Mouse (Mus musculus) olfactory bulb, adult 2 months (tissue): ENCODE results near the gene Nyx. TPM values are rescaled to one million over a fixed set of nuclear protein-coding genes. Genes with fewer than 3 reads are reported as not detected.

Source experiments
- H3K27ac ChIP-seq: fragments of 200-500 bp; 2 replicates; pipeline ENCODE4 v1.5.1; 2012; ENCODE audit warnings: low read depth, low read length; ENCODE audit not compliant: insufficient read depth
- H3K4me1 ChIP-seq: fragments of 200-500 bp; 2 replicates; pipeline ENCODE4 v1.6.1; 2012; ENCODE audit warnings: low read length; ENCODE audit not compliant: control insufficient read depth, insufficient read depth
- H3K4me3 ChIP-seq: fragments of 200-500 bp; 2 replicates; pipeline ENCODE4 v1.5.1; 2012; ENCODE audit warnings: mild to moderate bottlenecking, low read depth, low read length, moderate library complexity; ENCODE audit not compliant: insufficient read depth
- CTCF ChIP-seq: fragments of 200-500 bp; IDR thresholded peaks from 2 replicates; pipeline ENCODE4 v1.5.1; 2012; ENCODE audit warnings: low read depth, mild to moderate bottlenecking, low read length, moderate library complexity; ENCODE audit not compliant: insufficient read depth
- POLR2A ChIP-seq: fragments of 200-500 bp; IDR thresholded peaks from 2 replicates; pipeline ENCODE4 v1.6.1; 2012; ENCODE audit warnings: mild to moderate bottlenecking, low read depth, low read length, moderate library complexity; ENCODE audit not compliant: insufficient read depth
- WGBS: fragments of 180-500 bp; shearing (Covaris S2); methylation state at CpG from one replicate; pipeline ENCODE4 v1.1.7; 2018; 5-methylcytosine and 5-hydroxymethylcytosine counted together
- polyA plus RNA-seq: library from polyadenylated mRNA; stranded (reverse); fragments of >200 nt; gene quantifications from 2 replicates; pipeline ENCODE4 v1.2.4, GENCODE M21; 2012; ENCODE audit warnings: low replicate concordance; ENCODE audit not compliant: missing spikeins, insufficient read depth, insufficient read length

Gene Nyx
- polyA plus RNA-seq, 1 experiment = not detected

GRCm38 (mm10) chrX:13467121-13467571, 1.2 kb downstream of the Nyx start:
- TF ChIP-seq CTCF (no peak), POLR2A (no peak)
- no peak overlapping the region for H3K4me3 ChIP-seq
- WGBS = 76% methylated on average over 6 of the region's 6 CpGs
- H3K4me1 ChIP-seq = no peaks in the 10 kb centered on the region
- no peak overlapping the region for H3K27ac ChIP-seq

DNA sequence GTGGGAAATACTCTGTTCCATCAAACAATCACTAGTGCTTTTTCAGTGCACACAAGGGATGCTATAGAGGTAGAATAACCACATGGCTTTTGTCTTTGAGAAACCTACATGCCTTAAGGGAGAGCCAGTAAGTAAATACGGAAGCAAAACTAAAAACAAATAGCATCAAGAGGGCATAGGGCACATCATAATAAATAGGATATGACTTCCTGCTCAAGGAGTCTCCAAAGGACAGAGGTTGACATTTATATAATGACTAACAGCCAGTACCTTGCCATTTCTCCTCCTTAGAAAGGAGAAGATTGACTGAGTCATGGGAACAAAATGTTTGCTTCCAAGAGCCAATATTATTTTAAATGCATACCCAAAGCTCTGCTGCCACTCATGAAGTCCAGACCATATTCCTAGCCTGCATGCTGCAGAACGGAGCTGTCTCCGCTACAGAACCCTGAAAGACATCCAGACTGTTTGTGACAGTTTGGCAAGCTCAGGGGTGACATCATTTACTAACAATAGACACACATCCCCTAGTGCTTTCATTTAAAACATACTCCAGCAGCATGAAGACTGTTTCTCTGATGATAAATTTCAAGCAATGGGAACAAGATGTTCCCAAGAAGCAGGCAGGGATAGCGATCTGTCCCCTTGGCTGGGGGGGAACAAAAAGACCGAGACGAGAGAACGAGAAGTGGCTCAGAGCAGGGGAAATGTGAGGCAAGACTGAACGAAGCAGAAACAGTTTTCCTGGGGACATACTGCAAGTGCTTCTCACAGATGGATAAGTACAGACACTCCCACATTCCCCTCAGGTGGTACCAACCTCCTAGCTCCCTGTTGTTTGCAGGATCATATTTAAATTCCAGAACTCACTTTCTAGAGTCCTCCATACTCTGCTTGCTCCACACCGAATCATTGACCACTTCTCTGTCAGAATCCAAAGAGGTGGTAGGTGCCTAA, 3.5 kb downstream of the Nyx start:
- no peaks in the 10 kb centered on the region for H3K4me1 ChIP-seq
- no peak for TF ChIP-seq CTCF
- WGBS = 52% methylated on average over 9 of the region's 9 CpGs
- 0 out of 2 replicates have a peak overlapping the region, but pooled peaks have one; percentile 28 for H3K27ac ChIP-seq
- H3K4me3 ChIP-seq = no peak overlapping the region

DNA sequence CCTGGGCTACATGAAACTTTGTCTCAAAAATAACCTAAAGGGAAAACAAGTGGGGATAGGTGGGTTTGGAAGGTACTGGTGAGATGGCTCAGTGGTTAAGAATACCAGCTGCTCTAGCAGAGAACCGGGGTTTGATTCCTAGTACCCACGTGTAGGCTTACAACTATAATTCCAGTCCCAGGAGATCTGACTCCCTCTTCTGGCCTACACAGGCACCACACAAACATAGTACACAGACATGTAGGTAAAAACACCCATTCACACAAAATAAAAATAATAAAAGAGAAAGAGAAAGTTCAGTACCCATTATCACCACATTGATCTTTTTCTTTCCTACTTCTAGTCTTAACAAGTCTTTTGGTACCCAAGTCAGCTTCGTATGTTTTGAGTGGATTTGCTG, 6.0 kb downstream of the Nyx start:
- TF ChIP-seq POLR2A (no peak), CTCF (no peak)

GRCm38 (mm10) chrX:13472751-13473225, 6.9 kb downstream of the Nyx start:
- Histone ChIP-seq H3K27ac (no peak overlapping the region), H3K4me1 (no peaks in the 10 kb centered on the region), H3K4me3 (no peak overlapping the region)
- no peak for TF ChIP-seq POLR2A
- no peak for TF ChIP-seq CTCF
- 85% methylated on average over 4 of the region's 4 CpGs for WGBS

More for the DNA sequence above, 6.0 kb downstream of the Nyx start:
- no peak overlapping the region for H3K4me3 ChIP-seq
- H3K4me1 ChIP-seq = no peaks in the 10 kb centered on the region
- H3K27ac ChIP-seq = no peak overlapping the region
- WGBS = 89% methylated on average over 3 of the region's 3 CpGs

- no peak overlapping the region for H3K4me3 ChIP-seq
- WGBS = 83% methylated on average over 1 of the region's 1 CpGs
- no peak overlapping the region for H3K27ac ChIP-seq
- H3K4me1 ChIP-seq = no peaks in the 10 kb centered on the region
- TF ChIP-seq POLR2A (no peak), CTCF (no peak)
Observed at GRCm38 (mm10) chrX:13475382-13475781, 9.5 kb downstream of the Nyx start.

DNA sequence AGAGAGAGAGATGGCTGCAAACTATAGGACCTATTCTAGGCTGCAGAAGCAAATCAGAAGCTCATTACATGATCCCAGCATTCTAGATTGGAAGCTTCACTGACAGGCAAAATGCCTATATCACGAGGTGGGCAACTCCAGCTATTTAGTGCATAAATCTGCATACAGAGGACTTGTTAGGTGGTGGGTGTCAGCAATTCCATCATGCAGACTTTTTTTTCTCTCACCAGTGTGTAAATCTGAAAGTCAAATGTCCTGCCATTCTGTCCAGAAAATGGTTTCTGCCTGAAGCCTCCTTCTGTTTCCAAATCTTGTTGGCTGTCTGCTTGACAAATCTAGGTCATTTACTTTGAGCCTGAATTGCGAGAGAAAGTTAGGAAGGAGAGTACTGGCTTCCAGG, 11.7 kb downstream of the Nyx start:
- Histone ChIP-seq H3K4me1 (no peaks in the 10 kb centered on the region), H3K27ac (no peak overlapping the region), H3K4me3 (no peak overlapping the region)
- TF ChIP-seq CTCF (no peak), POLR2A (no peak)
- WGBS = 45% methylated on average over 2 of the region's 2 CpGs

DNA sequence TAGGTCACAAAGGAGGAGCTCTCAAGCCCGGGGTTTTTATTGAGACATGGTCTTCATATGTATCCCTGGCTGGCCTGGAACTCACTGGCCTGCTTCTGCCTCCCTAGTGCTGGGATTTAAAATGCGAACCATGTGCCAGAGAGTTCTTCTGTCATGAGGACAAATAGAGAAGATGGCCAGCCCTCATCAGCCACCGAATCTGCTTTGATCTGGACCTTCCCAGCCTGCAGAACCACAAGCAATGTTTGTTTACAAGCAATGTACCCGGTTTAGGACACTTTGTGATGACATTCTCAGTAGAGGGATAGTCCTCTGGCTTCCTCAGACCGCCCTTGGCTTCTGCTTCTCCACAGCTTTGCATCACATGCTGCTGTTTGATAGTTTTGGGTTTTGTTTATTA, 12.4 kb downstream of the Nyx start:
- Histone ChIP-seq H3K4me1 (no peaks in the 10 kb centered on the region), H3K4me3 (no peak overlapping the region), H3K27ac (no peak overlapping the region)
- WGBS = 64% methylated on average over 5 of the region's 5 CpGs
- TF ChIP-seq POLR2A (no peak), CTCF (no peak)

GRCm38 (mm10) chrX:13479570-13479969, 13.7 kb downstream of the Nyx start:
- no peak overlapping the region for H3K4me3 ChIP-seq
- H3K4me1 ChIP-seq = no peaks in the 10 kb centered on the region
- H3K27ac ChIP-seq = no peak overlapping the region
- no peak for TF ChIP-seq CTCF
- no peak for TF ChIP-seq POLR2A

DNA sequence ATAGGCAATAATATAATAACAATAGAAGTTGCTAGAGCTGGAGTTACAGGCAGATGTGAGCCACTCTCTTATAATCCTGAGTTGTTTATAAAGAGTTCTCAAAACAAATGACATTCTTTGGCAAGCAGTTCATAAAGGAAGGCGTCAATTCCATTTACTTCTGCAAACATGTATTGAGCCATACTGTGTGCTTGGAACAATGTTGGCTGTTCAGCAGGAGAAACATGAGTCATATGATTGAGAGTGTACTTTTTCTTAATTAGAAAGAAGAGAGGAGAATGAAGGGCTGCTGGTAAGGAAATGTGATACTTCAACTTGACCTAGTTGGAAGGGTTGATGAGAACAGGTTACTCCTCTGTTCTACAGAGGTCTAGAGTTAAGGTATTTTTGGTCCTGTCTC, 16.7 kb downstream of the Nyx start:
- no peak for TF ChIP-seq CTCF
- no peak for TF ChIP-seq POLR2A
- H3K4me3 ChIP-seq = no peak overlapping the region
- peaks cover 2% of the 10 kb centered on the region; the same call in 1 of the 2 replicates for H3K4me1 ChIP-seq
- H3K27ac ChIP-seq = no peak overlapping the region
- WGBS = 75% methylated on average over 1 of the region's 1 CpGs
